Mouse (Mus musculus) spleen, adult 2 months (tissue): Measurements from ENCODE around the gene 2310057N15Rik. TPM values are rescaled to one million over a fixed set of nuclear protein-coding genes. Genes with fewer than 3 reads are reported as not detected.

Experiments used
- DNase-seq, 2 experiments: peaks; one replicate each; pipeline versions ENCODE4 v3.0.0 to v3.0.0-alpha.2; 2012 to 2021; ENCODE audit warnings: low spot score in 2 of 2, low read depth in 1 of 2
- H3K27ac ChIP-seq: fragments of 200-500 bp; 2 replicates; pipeline ENCODE4 v1.5.1; 2012; ENCODE audit warnings: low read length, inconsistent platforms; ENCODE audit not compliant: insufficient read depth
- H3K27me3 ChIP-seq: fragments of 200-500 bp; 2 replicates; pipeline ENCODE4 v1.6.1; 2012; ENCODE audit warnings: mild to moderate bottlenecking, moderate library complexity, low read length, inconsistent platforms; ENCODE audit not compliant: control insufficient read depth, insufficient read depth
- H3K36me3 ChIP-seq: fragments of 200-500 bp; 2 replicates; pipeline ENCODE4 v1.6.1; 2012; ENCODE audit warnings: mild to moderate bottlenecking, low read length, inconsistent platforms; ENCODE audit not compliant: control insufficient read depth, insufficient read depth
- H3K4me1 ChIP-seq: fragments of 200-500 bp; 2 replicates; pipeline ENCODE4 v1.6.1; 2011; ENCODE audit warnings: inconsistent platforms; ENCODE audit not compliant: control insufficient read depth, insufficient read depth, insufficient read length
- H3K4me3 ChIP-seq: fragments of 200-500 bp; 2 replicates; pipeline ENCODE4 v1.5.1; 2011; ENCODE audit warnings: mild to moderate bottlenecking, inconsistent platforms; ENCODE audit not compliant: insufficient read depth, insufficient read length; ENCODE audit errors: extremely low read depth
- CTCF ChIP-seq: fragments of 200-500 bp; IDR thresholded peaks from 2 replicates; pipeline ENCODE4 v1.5.1; 2011; ENCODE audit warnings: mild to moderate bottlenecking, inconsistent platforms; ENCODE audit not compliant: insufficient read depth, insufficient read length, insufficient replicate concordance; ENCODE audit errors: extremely low read depth
- POLR2A ChIP-seq: fragments of 200-500 bp; IDR thresholded peaks from 2 replicates; pipeline ENCODE4 v1.6.1; 2011; ENCODE audit warnings: low read depth, low read length, inconsistent platforms
- WGBS: fragments of 180-500 bp; shearing (Covaris S2); methylation state at CpG from one replicate; pipeline ENCODE4 v1.1.7; 2018; 5-methylcytosine and 5-hydroxymethylcytosine counted together
- polyA plus RNA-seq: library from polyadenylated mRNA; depleted of rRNA; stranded (reverse); fragments of >200 nt; gene quantifications from 2 replicates; pipeline ENCODE4 v1.2.3, GENCODE M21; 2012; rRNA removed

2310057N15Rik gene
- polyA plus RNA-seq, 1 experiment = not detected

DNA sequence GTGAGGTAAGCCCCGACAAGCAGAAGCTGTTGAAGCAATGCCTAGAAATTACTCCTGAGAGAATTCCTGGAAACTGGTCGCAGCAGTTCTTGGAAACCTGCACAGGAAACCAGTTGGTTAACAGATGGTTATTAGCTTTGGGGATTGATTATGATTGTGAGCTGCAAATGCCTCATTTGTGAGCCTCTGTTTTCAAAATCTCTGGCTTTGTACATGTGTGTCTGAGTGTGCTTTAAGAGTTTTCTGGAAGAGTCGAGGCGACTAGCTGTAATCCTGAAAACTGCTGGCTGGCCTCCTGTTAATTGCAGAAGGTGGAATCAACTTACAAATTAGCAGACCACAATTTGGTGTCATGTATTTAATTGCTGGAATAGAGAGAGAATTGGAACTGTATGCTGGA is 26.1 kb downstream of the 2310057N15Rik start:
- no peak for TF ChIP-seq CTCF
- TF ChIP-seq POLR2A = no peak
- WGBS = 61% methylated on average over 4 of the region's 4 CpGs
- DNase-seq = no peak

DNA sequence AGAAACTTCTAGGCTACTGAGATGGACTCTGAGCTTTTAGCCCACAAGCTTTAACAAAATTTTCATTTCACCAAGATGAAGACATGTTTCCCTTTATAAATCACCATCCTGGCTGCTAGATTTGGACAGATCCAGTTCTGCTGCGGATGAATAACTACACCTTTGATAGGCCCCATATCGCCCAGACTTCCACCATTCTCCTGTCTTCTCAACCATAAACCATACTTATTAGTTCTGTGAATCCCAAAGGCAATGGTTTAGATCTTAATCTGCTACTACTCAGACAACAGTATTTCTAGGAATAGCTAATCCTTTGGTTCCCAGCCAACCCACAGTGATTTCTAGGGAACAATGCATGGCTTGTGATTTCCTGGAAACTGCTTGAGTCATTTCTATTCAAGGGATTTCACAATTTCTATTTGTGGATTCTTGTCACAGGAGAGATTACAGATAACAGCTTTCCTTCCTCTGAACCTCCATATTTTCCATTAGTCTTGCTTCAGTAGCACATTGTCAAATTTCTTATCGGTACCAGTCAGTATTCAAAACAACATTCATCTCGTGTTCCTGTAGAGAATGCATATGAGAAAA is 29.2 kb downstream of the 2310057N15Rik start:
- no peaks in the 10 kb centered on the region for H3K27me3 ChIP-seq
- no peaks in the 10 kb centered on the region for H3K36me3 ChIP-seq
- no peak overlapping the region for H3K4me3 ChIP-seq
- 62% methylated on average over 4 of the region's 4 CpGs for WGBS
- no peak for TF ChIP-seq CTCF
- TF ChIP-seq POLR2A = no peak
- no peaks in the 10 kb centered on the region for H3K4me1 ChIP-seq
- H3K27ac ChIP-seq = no peak overlapping the region
- no peak for DNase-seq

More for the DNA sequence above, 26.1 kb downstream of the 2310057N15Rik start:
- Histone ChIP-seq H3K27me3 (no peaks in the 10 kb centered on the region), H3K36me3 (no peaks in the 10 kb centered on the region), H3K4me3 (no peak overlapping the region), H3K27ac (no peak overlapping the region), H3K4me1 (no peaks in the 10 kb centered on the region)

DNA sequence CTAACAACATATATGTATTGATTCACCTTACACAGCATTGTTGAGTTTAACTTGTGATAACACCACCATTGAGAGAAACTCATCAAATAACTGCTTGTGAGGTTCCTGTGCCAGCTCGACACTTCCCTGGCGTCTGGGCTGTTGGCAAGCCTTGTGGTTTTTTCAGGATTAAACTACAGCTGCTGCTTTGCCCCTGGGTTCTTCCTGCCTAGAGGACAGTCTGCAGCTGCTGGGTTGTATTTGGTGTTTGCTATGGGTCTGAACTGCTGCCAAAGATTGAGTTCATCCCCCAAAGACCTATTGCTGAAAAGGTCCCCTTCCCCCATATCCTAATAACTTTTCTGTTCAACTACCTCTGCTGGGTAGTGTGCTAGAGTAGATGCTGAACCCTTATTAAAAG is 38.6 kb downstream of the 2310057N15Rik start:
- no peak overlapping the region for H3K27ac ChIP-seq
- no peaks in the 10 kb centered on the region for H3K27me3 ChIP-seq
- DNase-seq = no peak
- H3K36me3 ChIP-seq = no peaks in the 10 kb centered on the region
- 29% methylated on average over 2 of the region's 2 CpGs for WGBS
- H3K4me1 ChIP-seq = no peaks in the 10 kb centered on the region
- no peak overlapping the region for H3K4me3 ChIP-seq
- TF ChIP-seq POLR2A (no peak), CTCF (no peak)

DNA sequence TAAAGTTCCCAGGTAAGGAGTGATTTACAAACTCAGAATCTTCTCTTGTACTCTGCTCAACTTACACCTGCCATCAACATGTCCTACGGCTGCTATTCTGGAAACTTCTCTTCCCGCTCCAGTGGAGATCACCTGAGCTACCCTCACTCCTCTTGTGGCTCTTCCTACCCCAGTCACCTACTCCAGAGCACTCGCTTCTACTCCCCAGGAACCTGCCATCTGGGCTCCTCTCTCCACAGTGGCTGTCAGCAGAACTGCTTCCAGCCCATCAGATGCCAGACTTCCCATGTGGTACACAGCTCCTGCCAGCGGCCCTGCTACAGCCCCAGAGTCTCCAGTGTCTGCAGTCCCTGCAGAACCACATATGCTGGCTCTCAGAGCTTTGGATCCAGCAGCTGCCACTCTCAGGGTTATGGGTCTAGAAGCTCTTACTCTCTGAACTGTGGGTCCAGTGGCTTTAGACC is 45.2 kb downstream of the 2310057N15Rik start, which contains the start of gene Krtap13-1:
Gene Krtap13-1 (plus strand): TSS at position 51 of the 464 bp plus-strand sequence.
- no peaks in the 10 kb centered on the region for H3K27me3 ChIP-seq
- H3K36me3 ChIP-seq = no peaks in the 10 kb centered on the region
- DNase-seq = no peak
- no peak within 1 kb of the TSS for H3K27ac ChIP-seq
- H3K4me3 ChIP-seq = no peak within 1 kb of the TSS
- WGBS = 78% methylated on average over 4 of the region's 4 CpGs
- no peaks in the 10 kb centered on the region for H3K4me1 ChIP-seq
- TF ChIP-seq CTCF (no peak), POLR2A (no peak)

Other genes with a start within 250 kb of the 2310057N15Rik start
- gene Cldn8, start 211.0 kb downstream of the 2310057N15Rik start, polyA plus RNA-seq = 0.08 and 0.09 TPM in 2 replicates
- not detected in 2 replicates for gene Krtap24-1, start 161.9 kb downstream of the 2310057N15Rik start, polyA plus RNA-seq
- not detected in 2 replicates for gene 2310079G19Rik, start 146.5 kb downstream of the 2310057N15Rik start, polyA plus RNA-seq
- not detected in 2 replicates for gene Krtap26-1, start 126.4 kb downstream of the 2310057N15Rik start, polyA plus RNA-seq
- not detected in 2 replicates for gene Krtap27-1, start 102.5 kb downstream of the 2310057N15Rik start, polyA plus RNA-seq
- not detected in 2 replicates for gene 2310061N02Rik, start 66.2 kb downstream of the 2310057N15Rik start, polyA plus RNA-seq
- gene Krtap13-1, start 45.3 kb downstream of the 2310057N15Rik start, polyA plus RNA-seq = not detected in 2 replicates
- not detected in 2 replicates for gene Krtap13, start 22.6 kb downstream of the 2310057N15Rik start, polyA plus RNA-seq
- not detected in 2 replicates for gene 2310034C09Rik, start 15.4 kb downstream of the 2310057N15Rik start, polyA plus RNA-seq
- not detected in 2 replicates for gene Gm5965, start 3.7 kb upstream of the 2310057N15Rik start, polyA plus RNA-seq
- gene Gm20741, start 38.0 kb upstream of the 2310057N15Rik start, polyA plus RNA-seq = not detected in 2 replicates
- not detected in 2 replicates for gene Krtap15, start 46.0 kb upstream of the 2310057N15Rik start, polyA plus RNA-seq
- not detected in 2 replicates for gene Krtap14, start 51.9 kb upstream of the 2310057N15Rik start, polyA plus RNA-seq
- gene Krtap19-1, start 95.2 kb upstream of the 2310057N15Rik start, polyA plus RNA-seq = not detected in 2 replicates
- not detected in 2 replicates for gene Krtap19-2, start 100.1 kb upstream of the 2310057N15Rik start, polyA plus RNA-seq
- gene Krtap19-3, start 103.8 kb upstream of the 2310057N15Rik start, polyA plus RNA-seq = not detected in 2 replicates
- gene Krtap19-4, start 110.9 kb upstream of the 2310057N15Rik start, polyA plus RNA-seq = not detected in 2 replicates
- gene Krtap19-5, start 122.3 kb upstream of the 2310057N15Rik start, polyA plus RNA-seq = not detected in 2 replicates
- gene Krtap19-9b, start 158.1 kb upstream of the 2310057N15Rik start, polyA plus RNA-seq = not detected in 2 replicates
- gene Krtap16-3, start 188.7 kb upstream of the 2310057N15Rik start, polyA plus RNA-seq = not detected in 2 replicates
- not detected in 2 replicates for gene Krtap22-2, start 236.6 kb upstream of the 2310057N15Rik start, polyA plus RNA-seq
- not detected in 2 replicates for gene Gm10229, start 241.1 kb upstream of the 2310057N15Rik start, polyA plus RNA-seq